Mouse (Mus musculus) thymus, adult 2 months (tissue): ENCODE data around the gene C1qtnf5.

Experiments
- CTCF ChIP-seq: fragments of 200-500 bp; IDR thresholded peaks from 2 replicates; pipeline ENCODE4 v1.5.1; 2012; ENCODE audit warnings: mild to moderate bottlenecking, control low read depth, low read length, moderate library complexity, borderline replicate concordance; ENCODE audit not compliant: control insufficient read depth, poor library complexity, insufficient read depth; ENCODE audit errors: extremely low read depth
- POLR2A ChIP-seq: fragments of 200-500 bp; IDR thresholded peaks from 2 replicates; pipeline ENCODE4 v1.6.1; 2012; ENCODE audit warnings: mild to moderate bottlenecking, low read length, control low read depth, moderate library complexity; ENCODE audit not compliant: control insufficient read depth, poor library complexity, insufficient read depth; ENCODE audit errors: extremely low read depth

DNA sequence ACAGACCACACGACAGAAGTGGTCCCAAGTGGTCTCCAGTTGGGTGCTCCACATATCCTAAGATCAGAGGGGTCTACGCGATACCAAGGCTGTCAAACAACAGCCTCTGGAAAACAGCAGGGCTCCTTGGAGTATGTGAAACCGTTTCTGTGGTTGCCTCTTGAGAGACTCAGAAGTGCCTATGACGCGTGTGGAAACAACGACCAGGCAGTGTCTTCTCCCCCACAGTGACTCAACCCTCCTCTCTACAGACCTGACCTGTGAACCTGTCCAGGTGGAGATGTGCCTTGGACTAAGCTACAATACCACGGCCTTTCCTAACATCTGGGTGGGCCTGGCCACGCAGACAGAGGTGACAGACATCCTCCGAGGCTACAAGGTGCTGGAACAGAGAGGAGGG is 1.3 kb upstream of the C1qtnf5 start:
- no peak for TF ChIP-seq POLR2A
- TF ChIP-seq CTCF, result no peak
